Mouse (Mus musculus): ENCODE measurements around the gene Ccdc70.
"Not testable (repeated sequence)": the region's sequence is repeated elsewhere in the genome, so short reads cannot be mapped to it uniquely, and the experiment has no call there.

DNA sequence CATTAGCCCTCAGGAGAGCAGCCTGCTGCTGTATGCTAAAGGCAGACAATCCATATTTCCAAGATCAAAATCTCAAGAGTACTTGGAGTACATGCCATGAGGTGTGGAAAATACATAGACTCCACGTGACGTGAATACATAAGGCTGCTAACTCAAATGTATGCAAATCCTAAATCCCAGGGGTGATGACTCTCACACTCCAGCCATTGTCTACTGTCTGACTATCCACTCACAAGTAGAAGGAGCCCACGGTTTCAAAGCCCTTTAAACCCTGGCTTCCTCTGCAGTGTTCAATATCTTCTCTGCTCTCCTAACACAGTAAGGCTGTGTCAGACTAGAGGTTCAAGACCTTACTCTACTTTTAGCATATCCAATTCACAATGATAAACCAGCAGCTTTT lies 38.8 kb upstream of the Ccdc70 start:
- not testable (repeated sequence) for TF ChIP-seq CTCF, POLR2A (IDR thresholded peaks at IDR 0.05; ENCODE audit: extremely low read depth, insufficient read depth, low read length)
